Mouse (Mus musculus) liver, embryonic 15.5 days (tissue): ENCODE measurements around the gene Fez1. TPM values are rescaled to one million over a fixed set of nuclear protein-coding genes. Genes with fewer than 3 reads are reported as not detected.

Experiments
- ATAC-seq: fragments of 200-750 bp; cut with Nextera tagmentation; 2 replicates; pipeline ENCODE4 v1.8.0; 2017; ENCODE audit warnings: moderate number of reproducible peaks, mild to moderate bottlenecking, moderate library complexity; ENCODE audit not compliant: insufficient read depth
- H3K27ac ChIP-seq: fragments of 300-500 bp; sonication (generic); replicated peaks from 2 replicates; pipeline ENCODE4 v1.5.1; 2015; ENCODE audit warnings: mild to moderate bottlenecking, inconsistent platforms
- H3K27me3 ChIP-seq: fragments of 300-500 bp; sonication (generic); 2 replicates; pipeline ENCODE4 v1.6.1; 2015; ENCODE audit warnings: mild to moderate bottlenecking, inconsistent platforms
- H3K36me3 ChIP-seq: fragments of 300-500 bp; sonication (generic); replicated peaks from 2 replicates; pipeline ENCODE4 v1.6.1; 2015; ENCODE audit warnings: moderate library complexity, mild to moderate bottlenecking, inconsistent platforms
- H3K4me1 ChIP-seq: fragments of 300-500 bp; sonication (generic); replicated peaks from 2 replicates; pipeline ENCODE4 v1.6.1; 2015; ENCODE audit warnings: inconsistent platforms
- H3K4me2 ChIP-seq: fragments of 300-500 bp; sonication (generic); 2 replicates; pipeline ENCODE4 v1.6.1; 2015; ENCODE audit warnings: moderate library complexity, mild to moderate bottlenecking, inconsistent platforms
- H3K4me3 ChIP-seq: fragments of 300-500 bp; sonication (generic); replicated peaks from 2 replicates; pipeline ENCODE4 v1.5.1; 2015; ENCODE audit warnings: mild to moderate bottlenecking, inconsistent platforms
- H3K9ac ChIP-seq: fragments of 300-500 bp; sonication (generic); 2 replicates; pipeline ENCODE4 v1.6.1; 2015; ENCODE audit warnings: moderate library complexity, mild to moderate bottlenecking, inconsistent platforms
- H3K9me3 ChIP-seq: fragments of 300-500 bp; sonication (generic); replicated peaks from 2 replicates; pipeline ENCODE4 v1.6.1; 2016; ENCODE audit warnings: inconsistent platforms
- WGBS: fragments of 180-500 bp; shearing (Covaris S2); methylation state at CpG from one replicate; pipeline ENCODE4 v1.1.7; 2015; ENCODE audit warnings: mixed read lengths; ENCODE audit not compliant: insufficient replicate concordance; 5-methylcytosine and 5-hydroxymethylcytosine counted together
- polyA plus RNA-seq: library from polyadenylated mRNA; unstranded; fragments of >200 nt; fragmentation: Nextera tagmentation; extraction: Ambion mirVana; gene quantifications from 2 replicates; pipeline ENCODE4 v1.2.1, GENCODE M21; 2015

The Fez1 gene
- polyA plus RNA-seq, 1 experiment from 2014 or later, result 0.92 TPM

- Histone ChIP-seq H3K4me2 (no peak overlapping the region), H3K9ac (no peak overlapping the region), H3K27ac (no peak overlapping the region), H3K36me3 (no peaks in the 10 kb centered on the region), H3K27me3 (no peaks in the 10 kb centered on the region; the same call in 1 of the 2 replicates), H3K9me3 (no peaks in the 10 kb centered on the region), H3K4me1 (no peaks in the 10 kb centered on the region), H3K4me3 (no peak overlapping the region)
- 79% methylated on average over 3 of the region's 3 CpGs for WGBS
- ATAC-seq, result no peak
These were observed 16.2 kb upstream of the Fez1 start for GRCm38 (mm10) chr9:36805256-36805975.

DNA sequence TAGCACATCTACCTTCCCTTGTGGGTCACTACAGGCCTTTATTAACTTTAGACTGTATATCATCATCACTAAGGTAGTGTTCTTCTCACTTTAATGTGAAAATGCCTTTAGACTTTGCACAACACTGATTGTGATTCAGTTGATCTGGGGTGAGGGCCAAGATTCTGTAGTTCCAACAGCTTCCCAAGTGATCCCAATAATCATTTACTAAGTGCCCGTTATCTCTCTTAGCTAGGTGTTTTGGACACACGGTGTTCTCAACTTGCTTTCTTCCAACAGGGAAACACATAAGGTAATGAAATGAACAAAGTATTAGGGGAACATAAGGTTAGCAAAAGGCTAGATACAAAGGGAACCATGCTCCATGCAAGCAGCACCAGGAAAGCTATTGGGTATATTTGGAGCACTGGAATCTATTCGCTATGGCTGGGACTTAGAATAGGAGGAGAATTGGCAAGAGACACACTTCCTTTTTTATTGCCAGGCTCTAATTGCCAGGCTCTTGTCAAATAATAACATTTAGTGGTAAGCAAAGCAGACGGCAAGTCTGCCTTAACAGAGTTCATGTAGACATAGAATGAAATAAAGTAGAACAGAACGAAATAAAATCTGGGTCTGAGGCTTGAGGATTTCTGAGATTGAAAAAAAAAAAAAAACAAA, 13.4 kb upstream of the Fez1 start:
- Histone ChIP-seq H3K9me3 (no peaks in the 10 kb centered on the region), H3K27me3 (no peaks in the 10 kb centered on the region; the same call in 1 of the 2 replicates), H3K4me2 (no peak overlapping the region), H3K27ac (no peak overlapping the region), H3K9ac (no peak overlapping the region), H3K36me3 (no peaks in the 10 kb centered on the region), H3K4me1 (no peaks in the 10 kb centered on the region), H3K4me3 (no peak overlapping the region)
- ATAC-seq, result no peak
- WGBS, result 61% methylated on average over 5 of the region's 5 CpGs

DNA sequence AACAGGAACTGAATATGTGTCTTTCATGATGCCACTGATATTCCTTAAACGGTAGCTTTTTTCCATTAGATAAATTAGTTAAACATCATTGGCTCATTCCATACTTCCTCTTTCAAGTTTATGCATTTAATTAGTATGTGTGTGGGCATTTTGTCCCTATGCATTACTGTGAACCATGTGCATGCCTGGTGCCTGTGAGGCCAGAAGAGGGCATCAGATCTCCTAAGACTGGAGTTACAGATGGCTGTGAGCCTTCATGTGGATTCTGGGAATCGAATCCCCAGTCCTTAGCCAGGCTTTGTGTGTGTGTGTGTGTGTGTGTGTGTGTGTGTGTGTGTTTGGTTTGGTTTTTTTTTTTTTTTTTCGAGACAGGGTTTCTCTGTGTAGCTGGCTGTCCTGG, 7.2 kb upstream of the Fez1 start:
- Histone ChIP-seq H3K9me3 (no peaks in the 10 kb centered on the region), H3K4me3 (no peak overlapping the region), H3K27me3 (no peaks in the 10 kb centered on the region), H3K4me1 (no peaks in the 10 kb centered on the region), H3K4me2 (no peak overlapping the region), H3K36me3 (no peaks in the 10 kb centered on the region), H3K27ac (no peak overlapping the region), H3K9ac (no peak overlapping the region)
- WGBS, result 44% methylated on average over 3 of the region's 3 CpGs
- ATAC-seq, result no peak

- 67% methylated on average over 4 of the region's 4 CpGs for WGBS
- no peaks in the 10 kb centered on the region for H3K9me3 ChIP-seq
- no peaks in the 10 kb centered on the region for H3K4me1 ChIP-seq
- H3K36me3 ChIP-seq, result no peaks in the 10 kb centered on the region
- H3K4me3 ChIP-seq, result no peak overlapping the region
- no peak overlapping the region for H3K9ac ChIP-seq
- H3K27ac ChIP-seq, result no peak overlapping the region
- H3K4me2 ChIP-seq, result no peak overlapping the region
- ATAC-seq, result no peak
- no peaks in the 10 kb centered on the region for H3K27me3 ChIP-seq
These were observed 2.8 kb upstream of the Fez1 start for GRCm38 (mm10) chr9:36818905-36819304.

DNA sequence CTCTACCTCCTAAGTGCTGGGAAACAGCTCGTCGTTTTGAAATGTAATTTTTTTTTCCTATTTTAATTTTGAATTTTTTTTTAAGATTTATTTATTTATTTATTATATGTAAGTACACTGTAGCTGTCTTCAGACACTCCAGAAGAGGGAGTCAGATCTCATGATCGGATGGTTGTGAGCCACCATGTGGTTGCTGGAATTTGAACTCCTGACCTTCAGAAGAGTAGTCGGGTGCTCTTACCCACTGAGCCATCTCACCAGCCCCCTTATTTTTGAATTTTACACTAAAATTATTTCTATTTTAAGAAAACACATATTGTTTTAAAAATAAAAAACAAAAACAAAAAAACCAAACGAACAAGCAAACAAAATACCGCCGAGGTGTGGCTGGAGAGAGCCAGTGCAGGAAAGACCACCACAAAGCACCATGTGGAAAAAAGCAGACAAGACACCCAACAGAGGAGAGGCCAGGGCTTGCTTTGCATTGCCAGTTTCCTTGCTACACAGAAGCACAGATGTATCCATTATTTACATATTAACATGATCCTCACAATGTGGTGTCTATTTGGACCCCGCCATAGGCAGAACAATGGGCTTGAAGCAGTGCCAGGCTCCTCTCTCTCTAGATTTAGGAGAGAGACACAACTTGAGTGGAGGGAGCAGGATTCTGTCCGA, 558 bp upstream of the Fez1 start:
- H3K4me1 ChIP-seq, result no peaks in the 10 kb centered on the region
- H3K4me3 ChIP-seq, result no peak overlapping the region
- H3K4me2 ChIP-seq, result no peak overlapping the region
- no peaks in the 10 kb centered on the region for H3K27me3 ChIP-seq
- no peak overlapping the region for H3K27ac ChIP-seq
- no peaks in the 10 kb centered on the region for H3K36me3 ChIP-seq
- H3K9ac ChIP-seq, result no peak overlapping the region
- ATAC-seq, result no peak
- no peaks in the 10 kb centered on the region for H3K9me3 ChIP-seq
- WGBS, result 46% methylated on average over 9 of the region's 9 CpGs

DNA sequence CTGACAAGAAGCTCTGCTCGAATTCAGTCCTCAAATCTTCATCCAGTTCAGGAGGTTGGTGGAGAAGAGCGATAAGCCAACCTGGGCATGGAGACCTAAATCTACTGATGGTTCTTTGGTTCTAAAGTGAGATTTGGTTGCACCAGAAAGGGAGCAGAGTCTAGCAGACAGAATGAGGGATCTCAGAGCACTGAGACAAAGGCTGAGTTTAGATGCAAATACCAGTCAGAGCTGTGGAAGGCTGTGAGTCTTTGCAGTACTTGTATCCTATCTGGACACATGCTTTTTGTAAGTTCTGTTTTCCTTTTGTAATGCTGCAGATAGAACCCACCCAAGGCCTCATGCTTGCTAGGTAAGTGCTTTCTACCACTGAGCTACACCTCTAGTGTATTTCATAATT, 360 bp downstream of the Fez1 start:
- ATAC-seq, result no peak
- Histone ChIP-seq H3K9me3 (no peaks in the 10 kb centered on the region), H3K27me3 (no peaks in the 10 kb centered on the region), H3K27ac (no peak overlapping the region), H3K4me2 (no peak overlapping the region), H3K4me3 (no peak overlapping the region), H3K9ac (no peak overlapping the region), H3K36me3 (no peaks in the 10 kb centered on the region), H3K4me1 (no peaks in the 10 kb centered on the region)
- WGBS, result 39% methylated on average over 2 of the region's 2 CpGs

GRCm38 (mm10) chr9:36826612-36827363, 5.1 kb downstream of the Fez1 start:
- H3K27ac ChIP-seq, result no peak overlapping the region
- no peak overlapping the region for H3K4me3 ChIP-seq
- H3K36me3 ChIP-seq, result no peaks in the 10 kb centered on the region
- ATAC-seq, result no peak
- peaks cover 7% of the 10 kb centered on the region; the same call in 1 of the 2 replicates for H3K27me3 ChIP-seq
- H3K9me3 ChIP-seq, result no peaks in the 10 kb centered on the region
- H3K9ac ChIP-seq, result no peak overlapping the region
- no peaks in the 10 kb centered on the region for H3K4me1 ChIP-seq
- 43% methylated on average over 2 of the region's 2 CpGs for WGBS
- no peak overlapping the region for H3K4me2 ChIP-seq

DNA sequence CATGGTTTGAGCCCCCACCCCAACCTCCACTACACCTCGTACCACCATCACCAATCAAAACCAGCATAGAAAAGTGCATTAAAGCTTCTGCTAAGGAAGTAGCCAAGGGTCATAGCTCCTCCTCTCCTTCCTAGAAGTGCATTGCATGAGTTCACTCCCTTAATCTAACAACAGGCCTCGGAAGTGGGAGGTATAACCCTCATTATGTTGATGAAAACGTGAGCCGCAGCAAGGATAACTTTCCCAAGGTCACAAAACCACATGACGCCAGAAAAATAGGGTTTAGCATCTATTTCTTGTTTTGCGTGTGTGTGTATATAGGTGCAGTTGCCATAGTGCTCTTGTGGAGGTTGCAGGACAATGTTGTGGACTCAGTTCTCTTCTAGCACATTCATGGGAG, 9.7 kb downstream of the Fez1 start:
- H3K9me3 ChIP-seq, result no peaks in the 10 kb centered on the region
- H3K4me1 ChIP-seq, result no peaks in the 10 kb centered on the region
- no peak for ATAC-seq
- H3K4me3 ChIP-seq, result no peak overlapping the region
- H3K27ac ChIP-seq, result no peak overlapping the region
- no peak overlapping the region for H3K9ac ChIP-seq
- H3K27me3 ChIP-seq, result peaks cover 36% of the 10 kb centered on the region
- H3K36me3 ChIP-seq, result no peaks in the 10 kb centered on the region
- WGBS, result 54% methylated on average over 6 of the region's 6 CpGs
- no peak overlapping the region for H3K4me2 ChIP-seq

DNA sequence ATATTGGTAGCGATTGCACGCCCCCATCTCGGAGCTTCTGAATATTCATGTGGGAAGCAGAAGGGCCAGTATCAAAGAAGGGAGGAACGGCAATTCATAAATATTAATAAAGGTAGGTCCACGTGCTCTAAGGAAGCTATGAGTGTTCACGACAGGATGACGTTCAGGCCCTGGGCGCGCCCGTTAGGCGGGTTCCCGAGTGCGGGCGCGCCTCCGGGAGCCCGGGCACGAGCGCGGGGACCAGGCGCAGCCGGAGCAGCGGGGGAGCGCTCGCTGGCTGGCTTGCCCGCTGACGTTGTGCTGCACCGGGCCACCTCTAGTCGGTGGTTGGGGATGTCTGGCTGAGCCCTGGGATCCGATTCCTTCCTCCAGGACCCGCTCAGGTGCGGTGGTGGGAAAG, 10.9 kb downstream of the Fez1 start:
- Histone ChIP-seq H3K4me3 (peak overlapping the region; percentile 34), H3K9ac (no peak overlapping the region), H3K27me3 (peaks cover 36% of the 10 kb centered on the region), H3K4me2 (peak overlapping the region; percentile 58), H3K27ac (no peak overlapping the region), H3K9me3 (no peaks in the 10 kb centered on the region), H3K4me1 (no peaks in the 10 kb centered on the region), H3K36me3 (no peaks in the 10 kb centered on the region)
- ATAC-seq, result no peak
- WGBS, result under 1% methylated on average over 32 of the region's 32 CpGs

- 7% methylated on average over 31 of the region's 31 CpGs for WGBS
- peaks cover 36% of the 10 kb centered on the region for H3K27me3 ChIP-seq
- no peaks in the 10 kb centered on the region for H3K4me1 ChIP-seq
- ATAC-seq, result no peak
- H3K9me3 ChIP-seq, result no peaks in the 10 kb centered on the region
- no peaks in the 10 kb centered on the region for H3K36me3 ChIP-seq
- H3K9ac ChIP-seq, result no peak overlapping the region
- H3K4me2 ChIP-seq, result peak overlapping the region; percentile 58
- no peak overlapping the region for H3K27ac ChIP-seq
- peak overlapping the region; percentile 34 for H3K4me3 ChIP-seq
These were observed 11.6 kb downstream of the Fez1 start for GRCm38 (mm10) chr9:36833043-36833881.
